Mouse (Mus musculus): ENCODE results near the gene Olfr1434. TPM values are rescaled to one million over a fixed set of nuclear protein-coding genes. Genes with fewer than 3 reads are reported as not detected.

The Olfr1434 gene
- polyA plus RNA-seq (2012; ENCODE audit: low replicate concordance) = 0.15 TPM in 1 of 2 replicates, not detected in the other

GRCm38 (mm10) chr19:12279554-12279953 lies at the start of gene Olfr1434:
Gene Olfr1434 (plus strand): TSS chr19:12279854.

DNA sequence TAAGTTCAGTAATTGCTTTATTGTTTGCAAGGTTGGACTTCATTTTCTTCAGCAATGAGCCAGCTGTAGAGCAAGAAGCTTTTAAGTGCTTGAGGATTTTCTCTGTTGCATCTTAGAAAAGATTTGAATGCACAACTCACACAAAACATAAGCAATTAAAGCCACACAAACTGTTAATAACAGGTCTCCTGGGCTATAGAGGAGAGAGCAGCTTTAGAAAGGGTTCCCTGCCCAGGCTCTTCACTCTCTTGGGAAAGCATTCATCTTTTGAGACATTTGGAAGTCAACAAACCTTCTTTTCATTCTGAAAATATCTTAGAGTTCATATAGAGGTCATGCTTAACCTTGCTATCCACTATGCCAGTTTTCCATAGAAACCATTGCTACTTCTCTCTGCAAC lies 47.2 kb upstream of the Olfr1434 start, which contains the start of gene Olfr1432:
Gene Olfr1432 (minus strand): TSS at position 101 of the 400 bp plus-strand sequence.

GRCm38 (mm10) chr19:12241559-12241958 lies 38.1 kb upstream of the Olfr1434 start, which contains the start of gene Olfr262:
Gene Olfr262 (minus strand): TSS chr19:12241659.

DNA sequence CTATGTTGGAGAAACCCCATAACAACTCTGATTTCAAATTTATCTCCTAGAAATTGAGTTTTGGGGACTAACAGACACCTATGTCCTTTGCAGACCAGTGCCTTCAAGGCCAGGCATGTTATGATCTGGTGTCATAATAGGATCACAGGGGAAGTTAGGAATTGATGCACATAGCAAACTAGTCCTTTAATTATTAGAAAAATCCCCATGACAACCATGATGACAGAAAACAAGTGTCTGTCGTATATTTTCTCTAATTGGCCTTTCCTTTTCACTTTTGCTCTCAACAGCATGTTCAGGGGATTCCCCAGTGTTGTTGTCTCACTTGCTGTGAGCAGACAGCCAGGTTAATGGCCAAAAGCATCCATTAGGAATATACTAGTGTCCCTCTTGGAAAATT lies 18.9 kb upstream of the Olfr1434 start, which contains the start of gene Olfr235:
Gene Olfr235 (plus strand): TSS at position 301 of the 400 bp plus-strand sequence.

DNA sequence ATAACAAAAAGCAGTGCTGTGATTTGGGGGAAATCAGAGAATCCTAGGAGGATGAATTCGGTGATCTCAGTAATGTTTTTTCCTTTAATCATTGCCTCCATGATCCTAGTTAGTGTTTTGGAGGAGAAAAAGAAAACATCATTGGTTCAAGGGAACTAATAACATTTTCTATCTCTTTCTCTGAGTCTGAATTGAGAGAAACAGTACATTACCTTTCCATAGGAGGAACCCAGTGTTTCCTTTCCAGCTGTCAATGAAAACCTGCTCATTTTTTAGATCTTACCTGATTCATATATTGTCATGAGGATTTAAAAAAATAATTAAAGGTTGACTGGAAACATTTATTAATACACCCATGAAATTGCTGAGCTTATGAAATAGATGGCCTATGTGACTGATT lies 19.4 kb downstream of the Olfr1434 start, which contains the start of gene Olfr1436:
Gene Olfr1436 (minus strand): TSS at position 101 of the 400 bp plus-strand sequence.

DNA sequence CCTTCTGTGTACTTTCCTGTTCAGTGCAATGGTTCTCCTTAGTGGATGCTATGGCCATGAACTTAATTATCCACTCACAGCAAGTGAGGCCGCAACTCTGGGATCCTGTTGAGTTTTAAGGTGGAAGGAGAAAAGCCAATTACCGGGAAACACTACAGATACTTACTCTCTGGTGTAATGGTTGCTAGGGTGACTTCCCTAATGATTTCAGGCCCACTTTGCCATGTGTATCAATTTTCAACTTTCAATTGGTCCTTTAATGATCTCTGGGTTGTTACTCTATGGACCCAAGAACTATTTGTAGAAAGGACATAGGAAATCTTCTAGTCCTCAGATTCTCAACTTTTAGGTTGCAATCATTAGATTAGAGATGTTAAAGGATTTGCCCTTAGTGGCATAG lies 45.3 kb downstream of the Olfr1434 start, which contains the start of gene Olfr1437:
Gene Olfr1437 (minus strand): TSS at position 101 of the 400 bp plus-strand sequence.

Other genes with a start within 250 kb of the Olfr1434 start
- 0.02 TPM in 1 of 2 replicates, not detected in the other for gene Olfr1423, start 238.5 kb upstream of the Olfr1434 start, polyA plus RNA-seq (2012; ENCODE audit: low replicate concordance)
- gene Olfr1424, start 217.2 kb upstream of the Olfr1434 start, polyA plus RNA-seq (2012; ENCODE audit: low replicate concordance) = not detected in 2 replicates
- gene Olfr1425, start 202.1 kb upstream of the Olfr1434 start, polyA plus RNA-seq (2012; ENCODE audit: low replicate concordance) = 0.20 TPM in 1 of 2 replicates, not detected in the other
- not detected in 2 replicates for gene Olfr1426, start 187.8 kb upstream of the Olfr1434 start, polyA plus RNA-seq (2012; ENCODE audit: low replicate concordance)
- gene Olfr1427, start 176.5 kb upstream of the Olfr1434 start, polyA plus RNA-seq (2012; ENCODE audit: low replicate concordance) = not detected in 2 replicates
- not detected in 2 replicates for gene Olfr1428, start 164.0 kb upstream of the Olfr1434 start, polyA plus RNA-seq (2012; ENCODE audit: low replicate concordance)
- gene Olfr76, start 156.7 kb upstream of the Olfr1434 start, polyA plus RNA-seq (2012; ENCODE audit: low replicate concordance) = not detected in 2 replicates
- gene Olfr1555-ps1, start 109.7 kb upstream of the Olfr1434 start, polyA plus RNA-seq (2012; ENCODE audit: low replicate concordance) = not detected in 2 replicates
- gene Olfr1431, start 79.2 kb upstream of the Olfr1434 start, polyA plus RNA-seq (2012; ENCODE audit: low replicate concordance) = not detected in 2 replicates
- not detected in 2 replicates for gene Olfr1432, start 47.3 kb upstream of the Olfr1434 start, polyA plus RNA-seq (2012; ENCODE audit: low replicate concordance)
- gene Olfr262, start 38.2 kb upstream of the Olfr1434 start, polyA plus RNA-seq (2012; ENCODE audit: low replicate concordance) = not detected in 2 replicates
- gene Olfr235, start 18.8 kb upstream of the Olfr1434 start, polyA plus RNA-seq (2012; ENCODE audit: low replicate concordance) = not detected in 2 replicates
- not detected in 2 replicates for gene Olfr1436, start 19.3 kb downstream of the Olfr1434 start, polyA plus RNA-seq (2012; ENCODE audit: low replicate concordance)
- gene Olfr1437, start 45.2 kb downstream of the Olfr1434 start, polyA plus RNA-seq (2012; ENCODE audit: low replicate concordance) = not detected in 2 replicates
- not detected in 2 replicates for gene Olfr1438-ps1, start 56.1 kb downstream of the Olfr1434 start, polyA plus RNA-seq (2012; ENCODE audit: low replicate concordance)
- gene Olfr1440, start 107.4 kb downstream of the Olfr1434 start, polyA plus RNA-seq (2012; ENCODE audit: low replicate concordance) = not detected in 2 replicates
- gene Olfr1441, start 137.6 kb downstream of the Olfr1434 start, polyA plus RNA-seq (2012; ENCODE audit: low replicate concordance) = not detected in 2 replicates
- gene Pfpl, start 148.1 kb downstream of the Olfr1434 start, polyA plus RNA-seq (2012; ENCODE audit: low replicate concordance) = not detected in 2 replicates
- gene Mpeg1, start 180.9 kb downstream of the Olfr1434 start, polyA plus RNA-seq (2012; ENCODE audit: low replicate concordance) = 23.5 and 31.3 TPM in 2 replicates
- gene Dtx4, start 221.6 kb downstream of the Olfr1434 start, polyA plus RNA-seq (2012; ENCODE audit: low replicate concordance) = 2.9 and 4.8 TPM in 2 replicates